Mouse (Mus musculus) lung, adult 2 months (tissue): ENCODE results near the gene Cdh19. TPM values are rescaled to one million over a fixed set of nuclear protein-coding genes. Genes with fewer than 3 reads are reported as not detected.

ENCODE experiments used
- DNase-seq: peaks from one replicate; pipeline ENCODE4 v3.0.0; 2022
- H3K4me1 ChIP-seq: fragments of 200-500 bp; 2 replicates; pipeline ENCODE4 v1.6.1; 2011; ENCODE audit warnings: low read length; ENCODE audit not compliant: control insufficient read depth, insufficient read depth
- H3K4me3 ChIP-seq: fragments of 200-500 bp; replicated peaks from 2 replicates; pipeline ENCODE3; 2011; ENCODE audit warnings: low read depth, mild to moderate bottlenecking, control low read depth, low read length; ENCODE audit errors: extremely low read depth
- CTCF ChIP-seq: fragments of 200-500 bp; IDR thresholded peaks from 2 replicates; pipeline ENCODE4 v1.5.1; 2011; ENCODE audit warnings: mild to moderate bottlenecking, low read length, control low read depth; ENCODE audit not compliant: insufficient read depth
- POLR2A ChIP-seq: fragments of 200-500 bp; IDR thresholded peaks from 2 replicates; pipeline ENCODE4 v1.6.1; 2011; ENCODE audit warnings: low read depth, mild to moderate bottlenecking, control low read depth, low read length, borderline replicate concordance; ENCODE audit errors: extremely low read depth
- WGBS: fragments of 180-500 bp; shearing (Covaris S2); methylation state at CpG from one replicate; pipeline ENCODE4 v1.1.7; 2018; 5-methylcytosine and 5-hydroxymethylcytosine counted together
- polyA plus RNA-seq: library from polyadenylated mRNA; depleted of rRNA; stranded (reverse); fragments of >200 nt; gene quantifications from 2 replicates; pipeline ENCODE4 v1.2.3, GENCODE M21; 2012; rRNA removed

The Cdh19 gene
- polyA plus RNA-seq, result 0.08 and 0.30 TPM in 2 replicates

DNA sequence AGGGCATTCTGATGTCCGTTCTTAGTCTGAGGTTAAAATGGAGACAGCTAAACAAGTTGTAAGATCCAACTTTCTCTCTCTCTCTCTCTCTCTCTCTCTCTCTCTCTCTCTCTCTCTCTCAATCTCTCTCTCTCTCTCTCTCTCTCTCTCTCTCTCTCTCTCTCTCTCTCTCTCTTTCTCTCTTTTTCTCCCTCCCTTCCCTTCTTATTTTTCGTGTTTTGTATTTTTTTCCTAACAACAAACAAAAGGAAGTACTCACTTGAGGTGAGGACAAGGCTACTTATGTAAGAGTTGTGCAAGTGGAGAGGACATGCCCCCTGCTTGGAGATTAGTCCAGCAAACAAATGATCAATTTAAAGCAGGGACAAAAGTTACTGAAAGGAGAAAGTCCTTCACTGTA is at the start of gene Cdh19:
Cdh19 (minus strand) TSS at position 101 of the 400 bp plus-strand sequence.
- Histone ChIP-seq H3K4me1 (no peaks in the 10 kb centered on the region), H3K4me3 (no peak within 1 kb of the TSS)
- WGBS, result 39% methylated on average over 2 of the region's 2 CpGs
- TF ChIP-seq POLR2A (no peak), CTCF (no peak)
- no peak for DNase-seq

DNA sequence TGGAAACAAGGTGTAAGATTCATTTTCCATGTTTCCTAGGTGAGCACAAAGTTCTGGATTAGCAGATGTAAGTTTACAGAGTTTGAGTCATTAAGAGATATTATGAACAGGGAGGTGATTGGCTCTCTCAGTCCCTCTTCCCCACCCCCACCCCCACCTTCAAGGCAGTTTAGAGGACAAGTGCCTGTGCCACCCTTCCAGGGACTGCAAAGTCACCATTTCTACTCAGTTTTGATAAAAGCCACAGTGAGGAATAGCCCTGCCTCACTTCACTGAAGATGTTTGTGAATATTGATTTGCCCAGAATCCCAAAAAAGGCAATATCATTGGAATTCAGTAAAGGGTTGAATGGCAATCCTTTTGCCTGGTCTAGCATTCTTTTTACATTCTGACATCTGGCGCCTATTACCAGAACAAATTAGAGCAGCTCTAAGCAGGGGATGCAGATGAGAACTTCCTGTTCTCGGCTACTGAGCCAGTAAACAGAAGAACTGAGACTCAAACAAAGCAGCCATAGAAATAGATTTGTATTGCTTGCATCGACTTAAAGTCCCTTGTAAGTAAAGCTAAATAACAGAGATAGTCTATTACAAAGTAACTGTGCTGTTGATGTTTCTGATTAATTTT is 43.2 kb upstream of the Cdh19 start:
- Histone ChIP-seq H3K4me1 (no peaks in the 10 kb centered on the region), H3K4me3 (no peak overlapping the region)
- no peak for DNase-seq
- WGBS, result 52% methylated on average over 3 of the region's 3 CpGs
- no peak for TF ChIP-seq POLR2A
- no peak for TF ChIP-seq CTCF

DNA sequence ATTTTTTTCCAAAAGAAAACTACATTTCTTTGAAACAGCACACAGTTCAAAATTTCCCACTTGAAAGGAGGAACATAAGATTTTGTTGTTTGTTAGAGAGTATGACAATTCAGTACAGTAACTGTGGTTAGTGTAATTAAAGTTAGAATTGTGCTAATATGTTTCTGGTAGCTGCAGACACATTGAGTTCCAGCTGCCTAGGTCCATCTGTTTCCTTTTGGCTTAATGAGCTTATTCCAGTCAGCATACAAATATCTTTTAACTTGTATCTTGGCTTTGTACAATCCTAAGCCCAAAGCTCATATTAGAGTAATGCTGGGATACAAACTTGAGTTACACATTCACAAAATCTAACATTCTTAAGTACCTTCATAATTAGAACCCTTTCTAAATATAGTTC is 40.3 kb upstream of the Cdh19 start:
- no peak for DNase-seq
- TF ChIP-seq CTCF (no peak), POLR2A (no peak)
- Histone ChIP-seq H3K4me1 (no peaks in the 10 kb centered on the region), H3K4me3 (no peak overlapping the region)

DNA sequence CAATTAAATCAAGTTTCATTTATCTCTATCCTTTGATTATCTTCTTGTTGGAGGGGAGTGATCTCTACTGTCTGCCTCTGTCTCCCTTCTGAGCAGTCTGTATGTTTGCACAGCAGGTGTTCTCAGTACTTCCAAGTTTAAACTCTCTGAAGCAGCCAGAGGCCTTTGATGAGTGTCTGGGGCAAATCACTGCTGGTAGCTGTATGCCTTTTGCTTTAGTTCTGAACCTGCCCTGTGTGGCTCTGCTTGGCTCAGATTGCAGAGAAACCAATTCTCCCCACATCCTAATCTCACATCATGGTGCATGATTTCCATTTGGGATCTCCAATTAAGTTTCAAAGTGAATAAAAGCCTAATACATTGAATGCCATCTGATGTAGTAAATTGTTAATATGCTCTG is 12.4 kb upstream of the Cdh19 start:
- TF ChIP-seq POLR2A, result no peak
- no peak for TF ChIP-seq CTCF

DNA sequence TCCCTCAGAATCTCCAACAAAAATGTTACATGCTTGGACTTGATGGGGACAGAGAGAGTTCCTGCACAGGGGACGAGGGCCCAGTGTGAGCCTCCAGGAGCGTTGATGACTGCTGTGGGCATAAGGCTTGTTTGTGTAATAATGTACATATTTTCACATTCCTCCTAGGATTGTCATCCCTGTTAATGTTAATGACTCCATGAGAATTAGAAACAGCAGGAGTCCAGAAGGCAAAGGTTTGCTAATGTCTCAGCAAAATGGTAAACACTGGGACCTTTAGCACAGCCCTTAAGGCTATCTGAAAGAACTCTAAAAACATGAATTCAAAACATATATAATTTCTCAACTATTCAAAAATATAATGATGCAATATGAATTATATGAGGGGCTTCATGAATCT is 8.2 kb downstream of the Cdh19 start:
- Histone ChIP-seq H3K4me3 (no peak overlapping the region), H3K4me1 (no peaks in the 10 kb centered on the region)
- no peak for DNase-seq
- WGBS, result 77% methylated on average over 2 of the region's 2 CpGs
- TF ChIP-seq CTCF (no peak), POLR2A (no peak)

More for the DNA sequence above, 12.4 kb upstream of the Cdh19 start:
- DNase-seq, result no peak
- H3K4me3 ChIP-seq, result no peak overlapping the region
- no peaks in the 10 kb centered on the region for H3K4me1 ChIP-seq

DNA sequence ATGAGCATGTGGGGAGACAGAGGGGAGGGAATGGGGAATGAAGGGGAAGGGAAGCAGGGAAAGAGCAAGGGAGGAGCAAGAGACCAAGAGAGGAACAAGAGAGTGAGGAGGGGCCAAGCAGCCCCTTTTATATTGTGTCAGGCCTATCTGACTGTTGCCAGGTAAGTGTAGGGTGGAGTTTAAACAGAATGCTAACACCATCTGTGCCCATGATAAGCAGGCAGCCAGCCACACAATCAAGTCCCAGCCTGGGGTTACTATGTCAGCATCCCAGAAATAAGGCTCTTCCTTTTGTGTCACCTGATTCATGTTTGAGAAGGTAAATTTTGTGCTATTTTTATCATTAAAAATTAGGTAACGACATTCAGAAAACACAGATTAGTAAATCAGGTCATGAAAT is 67.6 kb downstream of the Cdh19 start:
- no peak for DNase-seq
- TF ChIP-seq CTCF (no peak), POLR2A (no peak)
- WGBS, result 61% methylated on average over 1 of the region's 1 CpGs

DNA sequence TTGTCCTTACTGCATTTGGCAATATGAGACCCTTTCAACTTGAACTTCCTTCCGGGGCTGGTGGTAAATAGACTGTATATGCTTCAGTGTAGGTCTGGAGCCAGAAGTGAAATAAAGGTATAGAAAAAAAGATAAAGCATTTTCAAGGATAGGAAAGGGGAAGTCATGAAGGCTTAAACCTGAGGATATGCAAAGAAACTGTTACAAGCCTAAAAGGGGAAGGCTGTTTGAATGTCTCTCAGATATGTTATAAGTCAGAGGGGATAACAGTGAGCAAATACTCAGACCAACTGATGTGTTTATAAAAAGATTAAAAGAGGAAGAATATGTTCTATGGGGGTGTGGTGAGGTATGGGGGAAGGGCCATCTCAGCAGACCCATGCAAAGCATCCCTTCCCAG is 68.2 kb downstream of the Cdh19 start:
- WGBS, result 69% methylated on average over 1 of the region's 1 CpGs
- no peak for TF ChIP-seq POLR2A
- TF ChIP-seq CTCF, result no peak

More for the DNA sequence above, 67.6 kb downstream of the Cdh19 start:
- Histone ChIP-seq H3K4me1 (no peaks in the 10 kb centered on the region), H3K4me3 (no peak overlapping the region)

DNA sequence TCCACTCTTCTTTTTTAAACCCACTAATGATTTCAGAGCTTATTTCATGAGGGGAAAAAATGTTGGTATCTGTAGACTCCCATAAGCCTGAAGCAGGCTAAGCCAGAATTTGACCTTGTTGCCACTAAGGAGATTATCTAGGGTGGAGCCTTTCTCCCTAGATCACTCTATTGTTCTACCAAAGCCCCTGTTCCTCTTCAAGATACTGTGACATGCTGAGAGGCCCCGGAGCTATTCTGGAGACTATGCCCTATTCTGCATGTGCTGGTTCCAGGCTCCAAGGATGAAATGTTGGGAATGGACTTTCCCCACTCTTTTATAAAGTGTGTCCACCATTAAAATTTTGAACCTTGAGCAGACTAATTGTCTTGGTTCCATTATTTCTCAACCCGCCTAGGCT is 73.1 kb downstream of the Cdh19 start:
- 81% methylated on average over 2 of the region's 2 CpGs for WGBS
- no peak for DNase-seq
- H3K4me1 ChIP-seq, result no peaks in the 10 kb centered on the region
- H3K4me3 ChIP-seq, result no peak overlapping the region
- TF ChIP-seq POLR2A, result no peak
- TF ChIP-seq CTCF, result no peak

More for the DNA sequence above, 68.2 kb downstream of the Cdh19 start:
- no peaks in the 10 kb centered on the region for H3K4me1 ChIP-seq
- H3K4me3 ChIP-seq, result no peak overlapping the region
- no peak for DNase-seq
